Mouse (Mus musculus) brown adipose tissue, adult 24 weeks (tissue): ENCODE results near the gene Kdelr2. TPM values are rescaled to one million over a fixed set of nuclear protein-coding genes. Genes with fewer than 3 reads are reported as not detected.

Experiments used
- polyA plus RNA-seq: library from polyadenylated mRNA; stranded (reverse); fragments of >200 nt; gene quantifications from 2 replicates; pipeline ENCODE4 v1.2.4, GENCODE M21; 2012; ENCODE audit not compliant: missing spikeins, insufficient read depth, insufficient read length

Gene Kdelr2
- polyA plus RNA-seq, 1 experiment, result 28.9 TPM

Other genes with a start within 250 kb of the Kdelr2 start
- gene Rbak, start 223.1 kb upstream of the Kdelr2 start, polyA plus RNA-seq, result 1.5 and 2.4 TPM in 2 replicates
- gene Spdye4b, start 222.8 kb upstream of the Kdelr2 start, polyA plus RNA-seq, result not detected in 2 replicates
- not detected in 2 replicates for gene Spdye4a, start 176.9 kb upstream of the Kdelr2 start, polyA plus RNA-seq
- gene Zfp12, start 168.7 kb upstream of the Kdelr2 start, polyA plus RNA-seq, result 3.3 and 4.6 TPM in 2 replicates
- 1.5 and 1.6 TPM in 2 replicates for gene Zfp316, start 133.8 kb upstream of the Kdelr2 start, polyA plus RNA-seq
- not detected in 2 replicates for gene Zfp853, start 110.2 kb upstream of the Kdelr2 start, polyA plus RNA-seq
- gene E130309D02Rik, start 88.5 kb upstream of the Kdelr2 start, polyA plus RNA-seq, result 11.5 and 14.1 TPM in 2 replicates
- gene Zdhhc4, start 74.6 kb upstream of the Kdelr2 start, polyA plus RNA-seq, result 39.0 and 39.8 TPM in 2 replicates
- not detected in 2 replicates for gene Grid2ip, start 46.5 kb upstream of the Kdelr2 start, polyA plus RNA-seq
- 3.7 and 4.8 TPM in 2 replicates for gene Daglb, start 60.7 kb downstream of the Kdelr2 start, polyA plus RNA-seq
- 165 and 188 TPM in 2 replicates for gene Rac1, start 124.2 kb downstream of the Kdelr2 start, polyA plus RNA-seq
- 11.9 and 13.7 TPM in 2 replicates for gene Cyth3, start 218.6 kb downstream of the Kdelr2 start, polyA plus RNA-seq